Mouse (Mus musculus) megakaryocyte-erythroid progenitor cell, adult 5-6 weeks (primary cell): Measurements from ENCODE around the gene Gm20390. TPM values are rescaled to one million over a fixed set of nuclear protein-coding genes. Genes with fewer than 3 reads are reported as not detected.

ENCODE experiments used
- ATAC-seq: replicated peaks from 2 replicates; pipeline ENCODE4 v1.8.0; 2016; ENCODE audit warnings: mild to moderate bottlenecking, inconsistent platforms; ENCODE audit not compliant: severe bottlenecking, poor library complexity, low FRiP score, low TSS enrichment
- total RNA-seq, 2 experiments: library from RNA; stranded (forward) in 1 of 2; stranded (reverse) in 1 of 2; fragments of 200-1000, 215-1000 nt in 1 of 2; fragments of >200 nt in 1 of 2; fragmentation: Nextera tagmentation in 1 of 2; gene quantifications; 2 replicates each; pipeline ENCODE4 v1.2.3; 2014 to 2017

Gm20390 gene
- total RNA-seq (2014; fragmentation: Nextera tagmentation) (148 TPM in 1 of 2 replicates, not detected in the other), total RNA-seq (2017) (not detected in 2 replicates)

DNA sequence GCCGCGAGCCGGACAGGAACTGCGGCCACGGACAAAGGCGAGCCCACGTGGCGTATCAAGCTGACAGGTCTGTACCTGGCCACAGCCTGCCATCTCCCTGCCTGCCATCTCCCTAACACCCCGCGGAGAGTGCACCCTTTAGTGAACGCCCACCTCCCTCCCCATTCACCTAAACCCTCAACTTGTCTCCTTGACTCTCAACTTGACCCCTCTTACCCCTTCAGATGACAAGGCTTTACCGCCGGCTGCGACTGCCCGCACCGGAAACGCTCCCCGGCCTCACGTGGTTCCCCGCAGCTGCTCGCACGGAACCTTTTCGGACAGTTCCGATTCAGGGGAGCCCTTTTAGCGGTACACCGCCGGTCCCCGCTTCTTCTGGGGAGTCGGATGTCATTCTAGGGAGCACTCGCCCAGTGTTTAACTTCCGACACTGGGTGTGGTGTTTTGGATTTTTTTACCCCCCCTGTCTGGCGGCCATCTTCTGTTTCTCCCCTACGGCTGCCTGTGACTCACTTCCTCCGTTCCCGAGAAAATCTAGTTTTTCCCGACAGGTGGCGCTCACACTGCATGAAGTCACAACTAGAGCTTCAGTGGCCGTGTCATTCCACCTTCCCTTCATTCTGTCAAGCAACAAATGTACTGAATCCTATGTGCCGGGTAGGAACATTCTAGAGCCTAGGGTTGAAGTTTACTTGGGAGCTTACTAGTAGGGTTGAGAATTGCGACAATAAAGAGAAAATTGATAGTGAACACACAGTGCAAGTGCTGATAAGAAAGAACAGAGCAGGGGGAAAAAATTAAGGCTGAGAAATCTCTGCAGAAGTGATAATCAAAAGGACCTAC lies at the start of gene Gm20390, which contains the start of gene Nme1:
Gene Gm20390, minus strand, starts transcription at position 289 of the 843 bp plus-strand sequence.
Gene Nme1, minus strand, starts transcription at position 517 of the 843 bp plus-strand sequence.
- peak; percentile 95 for ATAC-seq

DNA sequence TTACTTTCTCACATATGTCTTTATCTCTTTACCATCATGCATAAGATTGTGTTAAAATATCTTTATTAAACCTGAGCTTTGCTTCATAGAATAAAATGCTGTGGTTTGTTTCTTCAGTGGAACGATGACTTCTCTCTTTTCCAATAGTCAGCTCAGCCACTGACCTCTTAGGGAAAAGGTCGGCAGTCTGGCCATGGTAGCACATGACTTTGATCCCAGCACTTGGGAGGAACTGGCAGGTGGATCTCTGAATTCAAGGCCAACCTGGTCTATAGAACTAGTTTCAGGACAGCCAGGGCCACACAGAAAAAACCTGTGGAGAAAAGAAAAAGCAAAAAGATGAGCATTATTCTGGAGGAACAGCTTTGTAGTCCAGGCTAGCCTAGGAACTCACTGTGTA lies 35.3 kb upstream of the Gm20390 start:
- ATAC-seq = no peak

GRCm38 (mm10) chr11:93999276-93999675 lies 31.2 kb upstream of the Gm20390 start:
- no peak for ATAC-seq

GRCm38 (mm10) chr11:93997141-93997775 lies 29.2 kb upstream of the Gm20390 start:
- peak; percentile 38 for ATAC-seq

DNA sequence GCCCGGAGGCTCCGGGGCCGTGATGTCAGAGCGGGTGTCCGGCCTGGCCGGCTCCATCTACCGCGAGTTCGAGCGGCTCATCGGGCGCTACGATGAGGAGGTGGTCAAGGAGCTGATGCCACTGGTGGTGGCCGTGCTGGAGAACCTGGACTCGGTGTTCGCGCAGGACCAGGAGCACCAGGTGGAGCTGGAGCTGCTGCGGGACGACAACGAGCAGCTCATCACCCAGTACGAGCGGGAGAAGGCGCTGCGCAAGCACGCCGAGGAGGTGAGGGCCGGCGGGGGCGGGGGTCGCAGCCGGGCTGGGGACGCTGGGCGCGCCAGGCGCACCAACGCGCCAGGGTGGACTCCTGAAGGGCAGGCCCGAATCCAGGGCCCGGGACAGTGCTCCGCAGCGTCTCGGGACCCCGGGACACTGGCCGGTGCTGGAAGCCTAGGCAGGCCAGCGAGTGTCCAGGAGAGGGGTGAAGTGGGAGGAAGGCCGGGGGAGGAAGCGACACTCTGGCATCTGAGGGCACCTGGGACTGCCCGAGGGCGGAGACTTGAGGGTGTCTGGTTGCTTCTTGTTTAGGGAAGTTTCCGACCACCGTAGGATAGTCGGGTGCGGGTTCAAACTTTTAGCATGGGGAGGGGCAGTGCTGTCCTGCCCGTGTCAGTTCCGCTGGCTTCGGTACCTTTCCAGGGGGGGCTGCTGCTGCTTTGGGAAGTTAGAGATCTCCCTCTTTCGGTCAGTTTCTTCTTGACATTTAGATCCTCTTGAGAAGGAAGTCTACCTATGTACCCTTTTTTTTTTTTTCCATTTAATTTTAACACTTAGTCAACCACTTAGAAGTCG lies 28.4 kb upstream of the Gm20390 start:
- ATAC-seq = peak; percentile 24; the same call in 1 of the 2 replicates

- peak; percentile 81 for ATAC-seq
Observed at GRCm38 (mm10) chr11:93995720-93996305, 27.7 kb upstream of the Gm20390 start, which contains the start of gene Spag9. Gene Spag9 (plus strand): TSS chr11:93996091.

DNA sequence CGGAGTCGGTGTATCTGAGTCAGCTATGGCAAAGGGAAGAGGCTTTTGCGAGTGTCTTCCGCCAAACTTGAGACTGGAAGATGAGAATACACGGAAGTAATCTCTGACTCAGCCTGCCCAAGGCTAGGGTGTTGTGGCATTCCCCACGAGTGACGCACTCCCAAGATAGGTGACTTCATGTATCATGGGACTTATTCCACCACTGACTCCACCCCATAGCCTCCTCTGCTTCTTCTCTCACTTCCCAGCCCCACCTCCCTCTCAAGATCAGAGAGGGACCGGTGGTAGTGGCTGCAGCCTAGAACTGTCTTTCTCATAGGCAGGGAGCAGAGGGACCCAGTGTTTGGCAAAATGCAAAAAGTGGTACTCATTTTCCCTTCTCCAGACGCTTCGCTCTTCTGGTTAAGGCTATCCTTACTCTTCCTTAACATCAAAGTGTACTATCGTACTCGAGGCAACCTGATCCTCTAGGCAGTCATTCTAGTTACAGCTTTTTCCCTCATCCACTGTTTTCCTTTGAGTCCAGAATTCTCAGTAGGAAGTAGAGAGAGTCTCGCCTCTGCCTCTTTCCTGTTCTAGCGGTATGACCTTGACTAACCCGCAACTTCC lies 27.1 kb upstream of the Gm20390 start:
- ATAC-seq = peak; percentile 90

- ATAC-seq = no peak
Observed at GRCm38 (mm10) chr11:93994531-93994930, 26.4 kb upstream of the Gm20390 start.

- ATAC-seq = no peak
Observed at GRCm38 (mm10) chr11:93988328-93989062, 20.4 kb upstream of the Gm20390 start.

DNA sequence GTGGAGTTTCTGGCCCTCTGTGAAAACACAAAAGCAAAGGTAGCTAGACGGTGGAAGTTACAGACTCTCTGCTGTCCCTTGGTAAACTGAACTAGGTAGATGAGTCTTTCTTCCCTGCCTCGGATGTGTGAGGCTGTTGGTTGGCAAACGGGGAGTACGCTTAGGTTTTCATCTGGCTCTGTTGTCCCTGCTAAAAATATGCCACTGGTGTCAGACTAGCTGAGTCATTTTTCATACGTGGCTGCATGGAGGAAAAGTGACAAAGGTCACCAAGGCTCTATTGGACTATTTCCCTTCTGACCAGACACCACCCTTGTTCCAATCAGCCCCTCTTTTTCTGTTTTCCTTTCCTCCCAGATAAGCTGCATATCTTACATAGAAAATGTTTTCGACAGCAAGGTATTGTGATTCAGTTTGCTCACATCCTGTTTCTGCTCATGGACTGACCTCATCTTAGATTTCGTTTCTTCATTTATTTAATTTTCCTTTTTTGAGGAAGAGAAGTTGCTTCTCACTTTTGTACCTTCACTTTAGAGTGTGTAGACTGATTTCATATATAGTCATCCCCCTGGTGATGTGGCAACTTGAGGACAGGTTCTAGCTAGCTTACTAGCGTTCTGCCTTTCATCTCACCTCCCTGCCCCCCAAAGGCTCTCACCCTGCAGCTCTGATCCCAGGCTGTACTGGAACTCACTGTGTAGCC lies 19.7 kb upstream of the Gm20390 start:
- ATAC-seq = peak; percentile 39

DNA sequence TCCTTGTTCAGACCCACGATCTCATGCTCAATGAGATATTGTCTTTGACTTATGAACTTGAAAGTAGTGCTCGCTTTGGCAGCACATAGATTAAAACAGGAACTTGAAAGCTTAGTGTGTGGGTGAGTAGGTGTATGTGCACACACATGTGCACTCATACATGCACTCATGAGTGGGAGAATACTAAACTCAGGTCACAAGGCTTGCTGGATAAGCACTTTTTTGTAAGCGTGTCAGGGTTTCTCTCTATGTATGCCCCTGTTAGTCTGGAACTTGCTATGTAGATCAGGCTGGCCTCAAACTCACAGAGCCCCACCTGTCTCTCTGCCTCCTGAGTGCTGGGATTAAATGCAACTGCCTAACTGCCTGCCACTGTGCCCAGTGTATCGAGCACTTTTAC lies 18.9 kb upstream of the Gm20390 start:
- no peak for ATAC-seq

- ATAC-seq = no peak
Observed at GRCm38 (mm10) chr11:93986298-93986697, 18.2 kb upstream of the Gm20390 start.

DNA sequence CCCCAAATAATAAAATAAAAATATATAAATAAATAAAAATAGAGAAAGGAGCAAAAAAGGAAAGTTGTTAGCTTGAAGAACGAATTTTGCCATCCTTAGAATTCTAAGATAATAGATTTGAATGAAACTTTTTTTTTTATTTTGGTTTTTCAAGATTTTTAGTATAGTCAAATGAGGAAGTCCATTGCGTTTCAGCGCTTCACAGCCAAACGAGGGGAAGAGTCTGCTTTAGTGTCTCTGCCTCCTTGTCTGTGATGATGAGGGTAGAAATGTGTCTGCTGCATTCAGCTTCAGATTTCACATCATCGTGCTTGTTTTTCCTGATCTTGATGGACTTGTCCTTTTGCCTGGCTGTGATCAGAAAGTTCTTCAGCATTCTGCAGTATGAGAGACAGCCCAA lies 17.2 kb upstream of the Gm20390 start:
- ATAC-seq = no peak

DNA sequence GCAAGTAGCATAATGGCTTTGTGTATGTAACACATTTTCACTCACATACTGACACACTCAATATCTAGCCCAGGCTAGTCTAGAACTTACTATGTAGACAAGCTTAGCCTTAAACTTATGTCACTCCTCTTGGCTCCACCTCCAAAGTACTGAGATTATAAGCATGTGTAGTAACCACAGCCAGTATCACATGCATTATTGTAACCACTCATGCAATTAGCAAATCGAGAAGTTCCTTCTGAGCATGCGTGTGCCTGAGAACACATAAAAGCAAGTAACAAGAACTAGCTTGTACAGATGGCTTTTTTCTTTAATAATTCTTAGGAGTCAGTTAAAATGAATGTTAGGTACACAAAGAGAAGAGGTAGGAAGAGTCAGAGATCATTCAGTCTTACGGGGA lies 16.5 kb upstream of the Gm20390 start:
- ATAC-seq = no peak

GRCm38 (mm10) chr11:93979502-93980049 lies 11.5 kb upstream of the Gm20390 start:
- ATAC-seq = no peak

DNA sequence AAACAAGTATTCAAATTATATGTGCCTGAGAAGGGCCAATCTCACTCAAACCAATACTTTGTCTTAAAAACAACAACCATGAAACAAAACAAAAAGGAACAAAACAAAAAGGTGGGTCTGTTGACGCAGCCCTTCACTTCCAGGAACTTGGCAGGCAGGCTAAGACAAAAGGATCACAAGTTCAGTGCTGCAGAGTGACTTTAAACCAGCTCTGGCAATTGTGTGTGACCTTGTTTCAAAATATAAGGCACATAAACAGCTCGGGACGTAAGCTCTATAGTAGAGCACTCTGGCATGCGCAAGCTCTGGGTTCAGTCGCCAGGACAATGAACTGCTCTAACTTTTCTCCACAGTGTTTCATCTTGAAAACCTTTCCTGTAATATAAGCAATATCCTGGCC lies 4.9 kb upstream of the Gm20390 start:
- ATAC-seq = no peak

- ATAC-seq = no peak
Observed at GRCm38 (mm10) chr11:93969799-93970198, 1.7 kb upstream of the Gm20390 start.
